Mouse (Mus musculus) megakaryocyte, embryonic 14.5 days (primary cell): ENCODE data around the gene Stxbp5l.

Source experiments
- FLI1 ChIP-seq: IDR thresholded peaks from 2 replicates; pipeline ENCODE4 v1.6.1; 2012; ENCODE audit warnings: low read length, inconsistent platforms, mixed read lengths
- GATA1 ChIP-seq: IDR thresholded peaks from 3 replicates; pipeline ENCODE4 v1.6.1; 2012; ENCODE audit warnings: mixed read lengths, low read length, inconsistent platforms, borderline replicate concordance

DNA sequence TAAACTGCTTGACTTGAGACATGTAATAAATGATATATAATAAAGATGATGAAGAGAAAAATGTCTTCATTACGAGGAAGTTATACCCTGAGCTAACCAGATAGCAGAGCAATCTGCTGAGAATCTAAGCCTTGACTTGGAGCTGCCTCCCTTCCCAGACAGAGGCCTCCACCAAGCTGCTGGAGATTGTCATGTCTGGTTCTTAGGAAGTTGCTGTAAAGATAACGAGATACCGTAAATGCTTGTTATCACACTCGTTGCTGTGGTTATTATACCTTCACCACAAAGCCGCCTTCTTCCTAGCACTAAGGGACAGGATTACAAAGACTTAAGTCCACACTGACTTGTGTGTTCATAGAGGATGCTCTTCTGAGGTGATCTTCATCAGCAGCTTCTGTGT lies 312.4 kb downstream of the Stxbp5l start:
- TF ChIP-seq GATA1, result no peak
- no peak for TF ChIP-seq FLI1
